Mouse (Mus musculus) kidney, adult 2 months (tissue): ENCODE results near the gene Hace1.

Experiments used
- CTCF ChIP-seq: fragments of 200-500 bp; conservative IDR thresholded peaks from 2 replicates; pipeline ENCODE4 v1.5.1; 2011; ENCODE audit warnings: low read depth, mild to moderate bottlenecking, control low read depth, low read length, moderate library complexity, mixed read lengths; ENCODE audit not compliant: insufficient read depth, insufficient read length
- POLR2A ChIP-seq: fragments of 200-500 bp; IDR thresholded peaks from one replicate; pipeline ENCODE4 v1.6.1; 2011; ENCODE audit warnings: low read depth, low read length, control low read depth

DNA sequence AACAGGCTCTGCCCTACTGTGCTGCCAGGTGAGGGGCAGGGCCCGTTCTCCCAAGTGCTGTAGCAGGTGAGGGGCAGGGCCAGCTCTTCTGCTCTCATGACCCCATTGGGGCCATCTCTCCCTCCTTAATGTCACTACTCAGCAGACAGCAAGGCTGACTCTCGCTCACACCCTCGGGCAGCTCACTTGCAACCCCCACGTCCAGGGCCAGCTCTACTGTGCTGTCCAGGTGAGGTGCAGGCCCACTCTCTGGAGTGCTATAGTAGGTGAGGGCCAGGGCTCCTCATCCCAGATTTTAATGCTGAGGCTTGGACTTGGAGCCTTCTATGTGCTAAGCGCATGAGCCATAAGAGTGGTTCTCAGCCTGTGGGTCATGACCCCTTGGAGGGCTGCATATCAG lies 38.4 kb downstream of the Hace1 start:
- TF ChIP-seq CTCF: no peak
- TF ChIP-seq POLR2A: no peak
